In the genomic region with DNA sequence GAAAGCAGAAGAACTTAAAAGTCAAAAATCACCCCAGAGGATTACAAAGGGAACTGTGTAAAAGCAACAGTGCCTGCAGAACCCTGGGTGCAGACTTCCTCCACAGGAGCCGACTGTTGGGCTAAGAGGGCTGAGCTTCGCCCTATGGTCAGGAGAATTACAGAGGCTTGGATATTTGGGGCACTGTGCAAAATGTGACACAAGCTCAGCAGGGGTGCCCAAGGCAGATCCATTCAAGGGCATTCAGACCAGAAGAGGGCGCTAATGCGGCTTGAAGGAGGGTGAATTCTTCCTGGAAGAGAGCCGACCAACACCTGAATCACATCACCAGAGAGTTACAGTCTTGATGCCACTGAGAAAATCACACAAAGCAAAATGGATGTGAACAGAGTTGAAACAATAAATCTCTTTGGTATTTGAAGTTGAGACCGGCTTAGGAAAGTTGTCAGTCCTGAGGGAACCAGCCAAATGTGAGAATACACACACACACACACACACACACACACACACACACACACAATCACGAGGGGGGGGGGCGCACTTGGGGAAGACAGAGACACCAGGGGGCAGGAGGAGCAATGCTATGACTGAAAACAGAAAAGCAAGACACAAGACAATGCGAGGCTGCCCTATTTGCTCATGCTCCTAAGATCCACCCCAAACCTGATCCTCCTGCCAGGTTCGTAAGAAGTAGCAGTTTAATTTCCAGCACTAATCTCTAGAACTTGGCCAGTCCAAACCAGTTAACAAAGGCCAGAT, we compare ENCODE assay signal across 9 mouse cellular contexts. TPM values are rescaled to one million over a fixed set of nuclear protein-coding genes. Genes with fewer than 3 reads are reported as not detected.
A peak's percentile ranks its signal among the peaks of the same experiment; 100 is the strongest.
DNase-seq lines count a peak whose midpoint lies in the region; ATAC-seq and TF ChIP-seq lines count a peak whose summit lies in the region.
"Had no signal": no experiment of that assay in that cellular context is flagged by ENCODE, and none has a peak within 500 bp of the region (broad histone marks: within the 10 kb centered on the region; RNA-seq: fewer than 3 reads in every experiment).

No protein-coding gene starts in this region.

- no peak overlapping the region for H3K9ac ChIP-seq in intestine, embryonic 14.5 days (ENCODE audit: low read length)
- no peak overlapping the region for H3K9ac ChIP-seq in intestine, embryonic 16.5 days (ENCODE audit: low read depth, low read length)
- no peak overlapping the region for H3K9ac ChIP-seq in ES-E14 (ENCODE audit: insufficient read depth, low read depth, low read length, poor library complexity, severe bottlenecking)
- H3K9ac ChIP-seq: embryonic facial prominence, embryonic 15.5 days had no signal

- H3K4me3 ChIP-seq in intestine, embryonic 14.5 days (ENCODE audit: low read depth, low read length) = no peak overlapping the region
- H3K4me3 ChIP-seq in intestine, embryonic 16.5 days (ENCODE audit: low read length) = no peak overlapping the region
- H3K4me3 ChIP-seq in ES-E14 (ENCODE audit: insufficient read depth in 1 of 2, low read depth in 1 of 2, low read length in 2 of 2, poor library complexity in 1 of 2, severe bottlenecking in 1 of 2) = no peak overlapping the region
- H3K4me3 ChIP-seq in cerebellum, adult 2 months (replicated peaks; ENCODE audit: insufficient read depth, low read depth, low read length) = no peak overlapping the region
- H3K4me3 ChIP-seq: embryonic facial prominence, embryonic 15.5 days had no signal

- no peak for TF ChIP-seq POLR2A in cerebellum, adult 2 months (IDR thresholded peaks at IDR 0.05; ENCODE audit: borderline replicate concordance, insufficient read depth, low read length)

- H3K36me3 ChIP-seq in intestine, embryonic 14.5 days (ENCODE audit: control insufficient read depth, insufficient read depth, low read length) = peaks cover 11% of the 10 kb centered on the region; the same call in 1 of the 2 replicates
- no peaks in the 10 kb centered on the region for H3K36me3 ChIP-seq in intestine, embryonic 16.5 days (ENCODE audit: control insufficient read depth, insufficient read depth, low read length)
- H3K36me3 ChIP-seq in ES-E14 (ENCODE audit: control insufficient read depth, insufficient read depth, low read length, poor library complexity, severe bottlenecking) = peaks cover 15% of the 10 kb centered on the region; the same call in 1 of the 2 replicates

- peak; percentile 53 for TF ChIP-seq CTCF in cerebellum, adult 2 months (IDR thresholded peaks at IDR 0.05; ENCODE audit: borderline replicate concordance, insufficient read depth, low read depth, low read length)

- no peak overlapping the region for H3K4me2 ChIP-seq in intestine, embryonic 14.5 days (ENCODE audit: low read length)
- H3K4me2 ChIP-seq in intestine, embryonic 16.5 days (ENCODE audit: low read depth, low read length) = no peak overlapping the region
- H3K4me2 ChIP-seq: embryonic facial prominence, embryonic 15.5 days had no signal

- WGBS in intestine, embryonic 14.5 days = 57% methylated on average over 10 of the region's 10 CpGs
- WGBS in intestine, embryonic 16.5 days = 44% methylated on average over 10 of the region's 10 CpGs
- 59% methylated on average over 10 of the region's 10 CpGs for WGBS in cerebellum, adult 2 months

- no peaks in the 10 kb centered on the region for H3K4me1 ChIP-seq in intestine, embryonic 14.5 days (replicated peaks; ENCODE audit: control insufficient read depth, insufficient read depth, low read length)
- H3K4me1 ChIP-seq in intestine, embryonic 16.5 days (ENCODE audit: control insufficient read depth, insufficient read depth, low read length) = no peaks in the 10 kb centered on the region
- H3K4me1 ChIP-seq in ES-E14 (ENCODE audit: control insufficient read depth in 2 of 2, insufficient read depth in 2 of 2, low read length in 2 of 2, poor library complexity in 1 of 2) = no peaks in the 10 kb centered on the region
- H3K4me1 ChIP-seq in cerebellum, adult 2 months (ENCODE audit: control insufficient read depth, insufficient read depth, low read length) = no peaks in the 10 kb centered on the region

- no peaks in the 10 kb centered on the region for H3K27me3 ChIP-seq in intestine, embryonic 14.5 days (replicated peaks; ENCODE audit: control insufficient read depth, insufficient read depth, low read length)
- H3K27me3 ChIP-seq in intestine, embryonic 16.5 days (replicated peaks; ENCODE audit: control insufficient read depth, insufficient read depth, low read length) = no peaks in the 10 kb centered on the region
- H3K27me3 ChIP-seq in cerebellum, adult 2 months (ENCODE audit: control insufficient read depth, insufficient read depth, low read length) = no peaks in the 10 kb centered on the region
- H3K27me3 ChIP-seq: embryonic facial prominence, embryonic 15.5 days had no signal

- DNase-seq in intestine, embryonic 14.5 days (ENCODE audit: low spot score) = peak; percentile 79
- DNase-seq in ES-E14 (ENCODE audit: low read depth, low spot score) = peak; percentile 78
- peak; percentile 50 to 56 for DNase-seq in cerebellum, adult 2 months
- DNase-seq in left cerebral cortex, postnatal 14 days (ENCODE audit: low spot score in 2 of 2) = peak; percentile 57 to 73
- peak; percentile 74 for DNase-seq in thymus, postnatal 0 days (ENCODE audit: low spot score)

- no peak overlapping the region for H3K27ac ChIP-seq in intestine, embryonic 14.5 days (ENCODE audit: low read depth)
- no peak overlapping the region for H3K27ac ChIP-seq in intestine, embryonic 16.5 days (ENCODE audit: low read length)
- no peak overlapping the region for H3K27ac ChIP-seq in ES-E14 (ENCODE audit: insufficient read depth, low read depth, low read length, poor library complexity, severe bottlenecking)
- no peak overlapping the region for H3K27ac ChIP-seq in cerebellum, adult 2 months (ENCODE audit: insufficient read depth, low read length)
- H3K27ac ChIP-seq: embryonic facial prominence, embryonic 15.5 days had no signal

- ATAC-seq in intestine, embryonic 14.5 days (replicated peaks; ENCODE audit: low FRiP score, low TSS enrichment, low read depth) = no peak
- ATAC-seq in intestine, embryonic 16.5 days = no peak
- ATAC-seq in granulocyte monocyte progenitor cell, adult 5-6 weeks (replicated peaks; ENCODE audit: poor library complexity, severe bottlenecking) = peak; percentile 35; the same call in 1 of the 2 replicates
- peak; percentile 69 for ATAC-seq in neutrophil, adult 5-6 weeks (ENCODE audit: extremely low read depth, insufficient number of reproducible peaks, low FRiP score, poor library complexity, severe bottlenecking)

- no peaks in the 10 kb centered on the region for H3K9me3 ChIP-seq in intestine, embryonic 14.5 days (ENCODE audit: control insufficient read depth, low read length)
- no peaks in the 10 kb centered on the region for H3K9me3 ChIP-seq in intestine, embryonic 16.5 days (ENCODE audit: control insufficient read depth, low read length)
- H3K9me3 ChIP-seq in ES-E14 (ENCODE audit: control insufficient read depth, insufficient read depth, low read depth, low read length) = no peaks in the 10 kb centered on the region
- H3K9me3 ChIP-seq: embryonic facial prominence, embryonic 15.5 days had no signal

- in situ Hi-C loops in ES-E14 (cut with MboI; ENCODE audit: low sequenced_read_pairs in 2 of 2, unreplicated experiment in 2 of 2) = no loop called here

- intact Hi-C loops in left cerebral cortex, postnatal 14 days (cut with DNase I) = loop anchor here (5.0 kb wide), 1 partner anchor 155 kb away; no protein-coding TSS in a partner anchor

TF ChIP-seq in ES-E14, 5 proteins besides CTCF, POLR2A, EP300 and RAD21:
- TF ChIP-seq ZC3H11A (IDR thresholded peaks at IDR 0.05; ENCODE audit: borderline replicate concordance, low read depth, low read length) (0 out of 2 replicates have a peak, but pooled peaks have one; percentile 17), HCFC1 (IDR thresholded peaks at IDR 0.05; ENCODE audit: borderline replicate concordance, insufficient read depth, low read length) (no peak)
TF ChIP-seq in ES-E14: peak in this region for 1.

RNA-seq across cellular contexts. Expression of a gene that starts 20.2 kb away (rescaled TPM):
- 8.0 and 8.3 TPM in 2 replicates for polyA plus RNA-seq in intestine, embryonic 14.5 days (2014; fragmentation: Nextera tagmentation; extraction: Ambion mirVana)
- 6.8 and 7.2 TPM in 2 replicates for polyA plus RNA-seq in intestine, embryonic 16.5 days (2015; fragmentation: Nextera tagmentation; extraction: Ambion mirVana)
- 13.2 and 17.6 TPM in 2 replicates for total RNA-seq in ES-E14 (2012; rRNA removed)
- polyA plus RNA-seq in cerebellum, adult 2 months (2012; rRNA removed) = 5.4 and 5.5 TPM in 2 replicates
- total RNA-seq in granulocyte monocyte progenitor cell, adult 5-6 weeks (2014; fragmentation: Nextera tagmentation) = 4.9 and 6.7 TPM in 2 replicates
- total RNA-seq in granulocyte monocyte progenitor cell, adult 5-6 weeks (2017) = 7.5 and 8.9 TPM in 2 replicates
- 1 to 10 TPM; 5.7 to 7.1 TPM for total RNA-seq in left cerebral cortex, postnatal 14 days (2021)
- 19.1 and 23.9 TPM in 2 replicates for total RNA-seq in neutrophil, adult 5-6 weeks (2017)
- 3.7 and 4.4 TPM in 2 replicates for polyA plus RNA-seq in thymus, postnatal 0 days (2015; fragmentation: Nextera tagmentation; extraction: Ambion mirVana)

RNA-seq across cellular contexts. Expression of a gene that starts 48.6 kb away (rescaled TPM):
- polyA plus RNA-seq in intestine, embryonic 14.5 days (2014; fragmentation: Nextera tagmentation; extraction: Ambion mirVana) = 24.7 and 29.4 TPM in 2 replicates
- 40.3 and 44.9 TPM in 2 replicates for polyA plus RNA-seq in intestine, embryonic 16.5 days (2015; fragmentation: Nextera tagmentation; extraction: Ambion mirVana)
- total RNA-seq in ES-E14 (2012; rRNA removed) = 7.8 and 13.0 TPM in 2 replicates
- 10.8 and 13.2 TPM in 2 replicates for polyA plus RNA-seq in cerebellum, adult 2 months (2012; rRNA removed)
- not detected in 2 replicates for total RNA-seq in granulocyte monocyte progenitor cell, adult 5-6 weeks (2014; fragmentation: Nextera tagmentation)
- 0.82 and 2.4 TPM in 2 replicates for total RNA-seq in granulocyte monocyte progenitor cell, adult 5-6 weeks (2017)
- total RNA-seq in left cerebral cortex, postnatal 14 days (2021) = 1 to 10 TPM; 8.1 to 9.1 TPM
- total RNA-seq in neutrophil, adult 5-6 weeks (2017) = 62.1 and 76.2 TPM in 2 replicates
- polyA plus RNA-seq in thymus, postnatal 0 days (2015; fragmentation: Nextera tagmentation; extraction: Ambion mirVana) = 6.6 and 7.0 TPM in 2 replicates

Comparison
In these comparisons a context has a peak if more than half of its experiments do, and no peak if none do; other contexts are left out.
1. ATAC-seq: peak in granulocyte monocyte progenitor cell, adult 5-6 weeks (single experiment) and neutrophil, adult 5-6 weeks (single experiment); none in intestine, embryonic 14.5 days (single experiment) and intestine, embryonic 16.5 days (single experiment).
2. Peak in every context shown above with its lines, with median percentiles within 50 percentile points of each other: DNase-seq.